Mouse (Mus musculus) kidney, postnatal 36 days (tissue): ENCODE data around the gene Xlr5b.
"Not testable (repeated sequence)": the region's sequence is repeated elsewhere in the genome, so short reads cannot be mapped to it uniquely, and the experiment has no call there.

Source experiments
- DNase-seq, 2 experiments: peaks; one replicate each; pipeline ENCODE4 v3.0.0; 2021 to 2022; ENCODE audit warnings: mixed read lengths in 2 of 2

Gene Xlr5b

GRCm38 (mm10) chrX:73148496-73148895 is at the start of gene Xlr5b:
Gene Xlr5b, plus strand, starts transcription at chrX:73148796.
- DNase-seq = not testable (repeated sequence)

- not testable (repeated sequence) for DNase-seq
Observed at GRCm38 (mm10) chrX:73116747-73117146, 31.8 kb upstream of the Xlr5b start, which contains the start of gene Gm14685. Gene Gm14685, plus strand, starts transcription at chrX:73117047.

- DNase-seq = not testable (repeated sequence)
Observed at GRCm38 (mm10) chrX:73122859-73123829, 25.5 kb upstream of the Xlr5b start.

GRCm38 (mm10) chrX:73143218-73143618 is 5.4 kb upstream of the Xlr5b start:
- DNase-seq = not testable (repeated sequence)

GRCm38 (mm10) chrX:73149350-73149749 is 754 bp downstream of the Xlr5b start, which contains the start of gene DXBay18:
Gene DXBay18, minus strand, starts transcription at chrX:73149450.
- not testable (repeated sequence) for DNase-seq

DNA sequence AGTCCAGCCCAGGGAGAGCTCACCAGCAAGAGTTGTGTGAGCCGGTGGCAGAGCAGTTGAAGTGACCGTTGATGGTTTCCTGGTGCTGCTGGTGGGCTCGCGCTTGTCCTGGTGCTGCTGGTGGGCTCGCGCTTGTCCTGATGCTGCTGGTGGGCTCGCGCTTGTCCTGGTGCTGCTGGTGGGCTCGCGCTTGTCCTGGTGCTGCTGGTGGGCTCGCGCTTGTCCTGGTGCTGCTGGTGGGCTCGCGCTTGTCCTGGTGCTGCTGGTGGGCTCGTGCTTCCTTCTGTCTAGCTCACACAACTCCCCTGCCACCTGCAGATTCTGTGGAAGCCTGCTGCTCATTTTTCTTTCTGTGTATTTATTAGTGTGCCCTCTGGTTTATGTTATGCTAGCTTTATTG is 28.3 kb downstream of the Xlr5b start, which contains the start of gene Spin2d:
Gene Spin2d, minus strand, starts transcription at position 101 of the 400 bp plus-strand sequence.
- not testable (repeated sequence) for DNase-seq

GRCm38 (mm10) chrX:73191934-73192333 is 43.3 kb downstream of the Xlr5b start, which contains the start of gene Xlr3b:
Gene Xlr3b, plus strand, starts transcription at chrX:73192207.
- DNase-seq = peak; percentile 0 to 31
